Mouse (Mus musculus): ENCODE data around the gene Recql. TPM values are rescaled to one million over a fixed set of nuclear protein-coding genes. Genes with fewer than 3 reads are reported as not detected.
A peak's percentile ranks its signal among the peaks of the same experiment; 100 is the strongest.

The Recql gene
- polyA plus RNA-seq, 1 experiment from 2014 or later, result 14.9 TPM

- H3K4me2 ChIP-seq (ENCODE audit: low read length), result no peak overlapping the region
- no peak for TF ChIP-seq CTCF (IDR thresholded peaks at IDR 0.05; ENCODE audit: low read depth)
- 60% methylated on average over 1 of the region's 1 CpGs for WGBS
- H3K9ac ChIP-seq (ENCODE audit: low read depth, low read length), result no peak overlapping the region
- H3K4me3 ChIP-seq (replicated peaks; ENCODE audit: low read depth, low read length), result no peak overlapping the region
- H3K9me3 ChIP-seq (replicated peaks; ENCODE audit: low read length), result no peaks in the 10 kb centered on the region
- no peak overlapping the region for H3K27ac ChIP-seq
- ATAC-seq (replicated peaks; ENCODE audit: low FRiP score, low read depth) (no peak), DNase-seq (ENCODE audit: low spot score) (no peak)
- no peaks in the 10 kb centered on the region for H3K36me3 ChIP-seq (ENCODE audit: insufficient read depth, low read length)
- peaks cover 7% of the 10 kb centered on the region; the same call in 1 of the 2 replicates for H3K27me3 ChIP-seq (ENCODE audit: insufficient read depth, low read length)
- H3K4me1 ChIP-seq (replicated peaks; ENCODE audit: insufficient read depth, low read length), result 0 out of 2 replicates have a peak, but pooled peaks cover 8% of the 10 kb centered on the region
Measured at GRCm38 (mm10) chr6:142411140-142411539, 24.3 kb upstream of the Recql start.

GRCm38 (mm10) chr6:142395756-142396155 lies 8.9 kb upstream of the Recql start:
- H3K27ac ChIP-seq, result no peak overlapping the region
- TF ChIP-seq CTCF (IDR thresholded peaks at IDR 0.05; ENCODE audit: low read depth), result no peak
- peaks cover 39% of the 10 kb centered on the region for H3K36me3 ChIP-seq (ENCODE audit: insufficient read depth, low read length)
- H3K4me1 ChIP-seq (replicated peaks; ENCODE audit: insufficient read depth, low read length), result no peaks in the 10 kb centered on the region
- H3K9me3 ChIP-seq (replicated peaks; ENCODE audit: low read length), result no peaks in the 10 kb centered on the region
- DNase-seq (ENCODE audit: low spot score) (no peak), ATAC-seq (replicated peaks; ENCODE audit: low FRiP score, low read depth) (no peak)
- no peak overlapping the region for H3K4me3 ChIP-seq (replicated peaks; ENCODE audit: low read depth, low read length)
- no peak overlapping the region for H3K9ac ChIP-seq (ENCODE audit: low read depth, low read length)
- 89% methylated on average over 6 of the region's 6 CpGs for WGBS
- no peaks in the 10 kb centered on the region for H3K27me3 ChIP-seq (ENCODE audit: insufficient read depth, low read length)
- H3K4me2 ChIP-seq (ENCODE audit: low read length), result no peak overlapping the region

GRCm38 (mm10) chr6:142394669-142395068 lies 7.8 kb upstream of the Recql start:
- Histone ChIP-seq H3K9me3 (replicated peaks; ENCODE audit: low read length) (no peaks in the 10 kb centered on the region), H3K9ac (ENCODE audit: low read depth, low read length) (no peak overlapping the region), H3K4me3 (replicated peaks; ENCODE audit: low read depth, low read length) (no peak overlapping the region), H3K36me3 (ENCODE audit: insufficient read depth, low read length) (peaks cover 32% of the 10 kb centered on the region), H3K27ac (no peak overlapping the region), H3K4me1 (replicated peaks; ENCODE audit: insufficient read depth, low read length) (no peaks in the 10 kb centered on the region), H3K4me2 (ENCODE audit: low read length) (no peak overlapping the region), H3K27me3 (ENCODE audit: insufficient read depth, low read length) (no peaks in the 10 kb centered on the region)
- TF ChIP-seq CTCF (IDR thresholded peaks at IDR 0.05; ENCODE audit: low read depth), result no peak
- WGBS, result 87% methylated on average over 5 of the region's 5 CpGs
- DNase-seq (ENCODE audit: low spot score) (no peak), ATAC-seq (replicated peaks; ENCODE audit: low FRiP score, low read depth) (no peak)

GRCm38 (mm10) chr6:142392312-142392711 lies 5.4 kb upstream of the Recql start:
- no peak for DNase-seq (ENCODE audit: low spot score)
- no peak overlapping the region for H3K4me2 ChIP-seq (ENCODE audit: low read length)
- no peak overlapping the region for H3K27ac ChIP-seq
- H3K4me1 ChIP-seq (replicated peaks; ENCODE audit: insufficient read depth, low read length), result 0 out of 2 replicates have a peak, but pooled peaks cover 8% of the 10 kb centered on the region
- no peak for TF ChIP-seq CTCF (IDR thresholded peaks at IDR 0.05; ENCODE audit: low read depth)
- H3K27me3 ChIP-seq (ENCODE audit: insufficient read depth, low read length), result no peaks in the 10 kb centered on the region
- WGBS, result 76% methylated on average over 5 of the region's 5 CpGs
- H3K9me3 ChIP-seq (replicated peaks; ENCODE audit: low read length), result no peaks in the 10 kb centered on the region
- H3K4me3 ChIP-seq (replicated peaks; ENCODE audit: low read depth, low read length), result no peak overlapping the region
- peaks cover 32% of the 10 kb centered on the region for H3K36me3 ChIP-seq (ENCODE audit: insufficient read depth, low read length)
- ATAC-seq (replicated peaks; ENCODE audit: low FRiP score, low read depth), result no peak
- H3K9ac ChIP-seq (ENCODE audit: low read depth, low read length), result no peak overlapping the region

- WGBS, result 83% methylated on average over 2 of the region's 2 CpGs
- no peak overlapping the region for H3K4me3 ChIP-seq (replicated peaks; ENCODE audit: low read depth, low read length)
- 0 out of 2 replicates have a peak, but pooled peaks cover 8% of the 10 kb centered on the region for H3K4me1 ChIP-seq (replicated peaks; ENCODE audit: insufficient read depth, low read length)
- no peak overlapping the region for H3K4me2 ChIP-seq (ENCODE audit: low read length)
- H3K9ac ChIP-seq (ENCODE audit: low read depth, low read length), result no peak overlapping the region
- DNase-seq (ENCODE audit: low spot score) (no peak), ATAC-seq (replicated peaks; ENCODE audit: low FRiP score, low read depth) (no peak)
- TF ChIP-seq CTCF (IDR thresholded peaks at IDR 0.05; ENCODE audit: low read depth), result no peak
- H3K27ac ChIP-seq, result no peak overlapping the region
- no peaks in the 10 kb centered on the region for H3K9me3 ChIP-seq (replicated peaks; ENCODE audit: low read length)
- 0 out of 2 replicates have a peak, but pooled peaks cover 9% of the 10 kb centered on the region for H3K36me3 ChIP-seq (ENCODE audit: insufficient read depth, low read length)
- H3K27me3 ChIP-seq (ENCODE audit: insufficient read depth, low read length), result no peaks in the 10 kb centered on the region
Measured at GRCm38 (mm10) chr6:142389101-142389500, 2.2 kb upstream of the Recql start.

GRCm38 (mm10) chr6:142387755-142388271 lies 926 bp upstream of the Recql start:
- Histone ChIP-seq H3K4me1 (replicated peaks; ENCODE audit: insufficient read depth, low read length) (0 out of 2 replicates have a peak, but pooled peaks cover 8% of the 10 kb centered on the region), H3K27ac (no peak overlapping the region), H3K4me2 (ENCODE audit: low read length) (peak overlapping the region; percentile 80), H3K9me3 (replicated peaks; ENCODE audit: low read length) (no peaks in the 10 kb centered on the region), H3K4me3 (replicated peaks; ENCODE audit: low read depth, low read length) (peak overlapping the region; percentile 98), H3K9ac (ENCODE audit: low read depth, low read length) (peak overlapping the region; percentile 91), H3K27me3 (ENCODE audit: insufficient read depth, low read length) (no peaks in the 10 kb centered on the region), H3K36me3 (ENCODE audit: insufficient read depth, low read length) (no peaks in the 10 kb centered on the region)
- TF ChIP-seq CTCF (IDR thresholded peaks at IDR 0.05; ENCODE audit: low read depth), result no peak
- ATAC-seq (replicated peaks; ENCODE audit: low FRiP score, low read depth) (no peak), DNase-seq (ENCODE audit: low spot score) (peak; percentile 25)
- WGBS, result 12% methylated on average over 8 of the region's 8 CpGs
